Mouse (Mus musculus) CH12.LX (cell line): ENCODE measurements around the gene Col20a1. TPM values are rescaled to one million over a fixed set of nuclear protein-coding genes. Genes with fewer than 3 reads are reported as not detected.

ENCODE experiments used
- DNase-seq: peaks from one replicate; pipeline ENCODE4 v3.0.0-alpha.2; 2013; ENCODE audit errors: extremely low read depth
- H3K27ac ChIP-seq: 2 replicates; pipeline ENCODE4 v1.5.1; 2012; ENCODE audit warnings: low read depth, mild to moderate bottlenecking, control low read depth, moderate library complexity; ENCODE audit not compliant: insufficient read depth
- H3K27me3 ChIP-seq: replicated peaks from 2 replicates; pipeline ENCODE3; 2012; ENCODE audit warnings: inconsistent platforms
- H3K36me3 ChIP-seq, 2 experiments: replicated peaks in 1 of 2; 2 replicates each; pipeline versions ENCODE3 to v1.6.1; 2012; ENCODE audit warnings: inconsistent platforms in 1 of 2, low read length in 1 of 2, mild to moderate bottlenecking in 1 of 2, mixed read lengths in 1 of 2, moderate library complexity in 1 of 2; ENCODE audit not compliant: control insufficient read depth in 1 of 2, insufficient read depth in 1 of 2
- H3K4me1 ChIP-seq, 2 experiments: 2 replicates each; pipeline ENCODE4 v1.6.1; 2012; ENCODE audit warnings: inconsistent platforms in 1 of 2, moderate library complexity in 1 of 2; ENCODE audit not compliant: insufficient read depth in 2 of 2, control insufficient read depth in 1 of 2
- H3K4me2 ChIP-seq: 2 replicates; pipeline ENCODE4 v1.6.1; 2012; ENCODE audit warnings: low read depth, mild to moderate bottlenecking, control low read depth; ENCODE audit not compliant: poor library complexity, insufficient read depth, severe bottlenecking
- H3K4me3 ChIP-seq, 3 experiments: fragments of 150-350 bp in 1 of 3; sonication (generic) in 1 of 3; replicated peaks in 1 of 3; 2 replicates each; pipeline versions ENCODE3 to v1.5.1; 2011 to 2012; ENCODE audit warnings: low read depth in 2 of 3, low read length in 2 of 3, mild to moderate bottlenecking in 2 of 3, moderate library complexity in 2 of 3, control low read depth in 1 of 3, improper control_type of control experiment in 1 of 3, inconsistent platforms in 1 of 3, mixed read lengths in 1 of 3; ENCODE audit not compliant: poor library complexity in 1 of 3
- H3K79me2 ChIP-seq: replicated peaks from 2 replicates; pipeline ENCODE4 v1.6.1; 2012; ENCODE audit warnings: mild to moderate bottlenecking, moderate library complexity; ENCODE audit not compliant: control insufficient read depth, poor library complexity, insufficient read depth, severe bottlenecking; ENCODE audit errors: extremely low read depth
- H3K9ac ChIP-seq: 2 replicates; pipeline ENCODE4 v1.6.1; 2012; ENCODE audit warnings: low read depth, mild to moderate bottlenecking, control low read depth, moderate library complexity; ENCODE audit not compliant: insufficient read depth
- H3K9me3 ChIP-seq: replicated peaks from 2 replicates; pipeline ENCODE3; 2012; ENCODE audit warnings: low read length, inconsistent platforms, mixed read lengths
- BHLHE40 ChIP-seq: IDR thresholded peaks from 2 replicates; pipeline ENCODE4 v1.6.1; 2011; ENCODE audit warnings: mild to moderate bottlenecking, low read depth, low read length, improper control_type of control experiment
- CTCF ChIP-seq, 2 experiments: IDR thresholded peaks in 1 of 2; conservative IDR thresholded peaks in 1 of 2; 2 replicates each; pipeline ENCODE4 v1.5.1; 2011 to 2012; ENCODE audit warnings: low read depth in 2 of 2, low read length in 2 of 2, improper control_type of control experiment in 1 of 2, inconsistent platforms in 1 of 2, mild to moderate bottlenecking in 1 of 2, moderate library complexity in 1 of 2
- E2F4 ChIP-seq: IDR thresholded peaks from 2 replicates; pipeline ENCODE4 v1.6.1; 2011; ENCODE audit warnings: low read depth, low read length, improper control_type of control experiment; ENCODE audit not compliant: insufficient replicate concordance
- EP300 ChIP-seq: IDR thresholded peaks from 2 replicates; pipeline ENCODE4 v1.6.1; 2011; ENCODE audit warnings: low read length, improper control_type of control experiment
- ETS1 ChIP-seq: conservative IDR thresholded peaks from 2 replicates; pipeline ENCODE4 v1.6.1; 2012; ENCODE audit warnings: low read depth, mild to moderate bottlenecking, inconsistent platforms, low read length, improper control_type of control experiment, moderate library complexity
- GABPA ChIP-seq: IDR thresholded peaks from 2 replicates; pipeline ENCODE4 v1.6.1; 2012; ENCODE audit warnings: low read depth, low read length, improper control_type of control experiment, inconsistent platforms; ENCODE audit not compliant: insufficient replicate concordance
- HCFC1 ChIP-seq: IDR thresholded peaks from 2 replicates; pipeline ENCODE4 v1.6.1; 2012; ENCODE audit warnings: low read depth, mild to moderate bottlenecking, inconsistent platforms, low read length, improper control_type of control experiment
- JUND ChIP-seq: conservative IDR thresholded peaks from 2 replicates; pipeline ENCODE4 v1.6.1; 2011; ENCODE audit warnings: low read depth, low read length, improper control_type of control experiment
- MEF2A ChIP-seq: IDR thresholded peaks from 2 replicates; pipeline ENCODE4 v1.6.1; 2014; ENCODE audit warnings: low read depth, mild to moderate bottlenecking, inconsistent platforms, low read length, improper control_type of control experiment, borderline replicate concordance
- NELFE ChIP-seq: IDR thresholded peaks from 2 replicates; pipeline ENCODE4 v1.6.1; 2011; ENCODE audit warnings: low read depth, low read length, improper control_type of control experiment
- NRF1 ChIP-seq: IDR thresholded peaks from 2 replicates; pipeline ENCODE4 v1.6.1; 2014; ENCODE audit warnings: low read depth, mild to moderate bottlenecking, inconsistent platforms, low read length, improper control_type of control experiment, moderate library complexity
- PAX5 ChIP-seq: IDR thresholded peaks from 2 replicates; pipeline ENCODE4 v1.6.1; 2012; ENCODE audit warnings: low read length, inconsistent platforms, mixed read lengths
- RAD21 ChIP-seq: IDR thresholded peaks from 2 replicates; pipeline ENCODE4 v1.6.1; 2011; ENCODE audit warnings: low read depth, mild to moderate bottlenecking, low read length, improper control_type of control experiment, moderate library complexity
- SIN3A ChIP-seq: IDR thresholded peaks from 2 replicates; pipeline ENCODE4 v1.6.1; 2012; ENCODE audit warnings: low read length, improper control_type of control experiment, inconsistent platforms
- UBTF ChIP-seq: IDR thresholded peaks from 2 replicates; pipeline ENCODE4 v1.6.1; 2012; ENCODE audit warnings: low read depth, mild to moderate bottlenecking, inconsistent platforms, low read length, improper control_type of control experiment, moderate library complexity
- USF1 ChIP-seq: IDR thresholded peaks from 2 replicates; pipeline ENCODE4 v1.6.1; 2014; ENCODE audit warnings: low read depth, mild to moderate bottlenecking, inconsistent platforms, low read length, improper control_type of control experiment
- USF2 ChIP-seq: conservative IDR thresholded peaks from 2 replicates; pipeline ENCODE4 v1.6.1; 2011; ENCODE audit warnings: low read depth, low read length, improper control_type of control experiment
- ZC3H11A ChIP-seq: IDR thresholded peaks from 2 replicates; pipeline ENCODE4 v1.6.1; 2012; ENCODE audit warnings: low read depth, mild to moderate bottlenecking, inconsistent platforms, low read length, improper control_type of control experiment
- ZMIZ1 ChIP-seq: IDR thresholded peaks from 2 replicates; pipeline ENCODE4 v1.6.1; 2012; ENCODE audit warnings: low read depth, mild to moderate bottlenecking, inconsistent platforms, low read length, improper control_type of control experiment
- dilution Hi-C: fragments of 300-500 bp; cut with MboI; formaldehyde crosslinking; loops from 2 replicates; pipeline ENCODE4 v1.14.3; 2020; ENCODE audit warnings: low sequenced_read_pairs; ENCODE audit not compliant: extremely low pct_unique_long_range_greater_than_20kb, extremely low pct_ligation_motif_present
- in situ Hi-C: fragments of 300-500 bp; cut with MboI; formaldehyde crosslinking; loops from 3 replicates; pipeline ENCODE4 v1.14.3; 2019; ENCODE audit warnings: low sequenced_read_pairs, low pct_ligation_motif_present, low pct_unique_long_range_greater_than_20kb, mixed read lengths
- polyA plus RNA-seq: library from polyadenylated mRNA; unstranded; fragments of >175 nt; gene quantifications from 2 replicates; pipeline ENCODE4 v1.2.1, GENCODE M21; 2012; ENCODE audit warnings: low read depth; ENCODE audit not compliant: insufficient read length
- total RNA-seq, 2 experiments: library from RNA; depleted of rRNA; stranded (reverse); fragments of 300-350 nt in 1 of 2; fragments of >200 nt in 1 of 2; gene quantifications; 2 replicates each; pipeline ENCODE4 v1.2.3; 2012 to 2014

Gene Col20a1
- total and polyA plus RNA-seq, 3 experiments: 0.52 to 2.2 (median 0.68) TPM

- H3K4me2 ChIP-seq: no peak overlapping the region
- H3K79me2 ChIP-seq: no peaks in the 10 kb centered on the region
- dilution Hi-C loops: no loop called here
- H3K9me3 ChIP-seq: no peaks in the 10 kb centered on the region
- H3K9ac ChIP-seq: no peak overlapping the region
- TF ChIP-seq HCFC1: no peak
- TF ChIP-seq BHLHE40: no peak
- no peak for TF ChIP-seq EP300
- TF ChIP-seq ZC3H11A: no peak
- TF ChIP-seq UBTF: no peak
- TF ChIP-seq JUND: no peak
- TF ChIP-seq E2F4: no peak
- TF ChIP-seq ZMIZ1: no peak
- TF ChIP-seq MEF2A: no peak
- no peak overlapping the region for H3K4me3 ChIP-seq
- no peaks in the 10 kb centered on the region for H3K27me3 ChIP-seq
- DNase-seq: no peak
- H3K4me1 ChIP-seq: no peaks in the 10 kb centered on the region
- H3K36me3 ChIP-seq: peaks cover 68 to 97% of the 10 kb centered on the region in 2 experiments
- in situ Hi-C loops: no loop called here
- H3K27ac ChIP-seq: no peak overlapping the region
Observed at GRCm38 (mm10) chr2:180981133-180981532, 5.2 kb upstream of the Col20a1 start.

- H3K36me3 ChIP-seq: peaks cover 27 to 56% of the 10 kb centered on the region in 2 experiments
- dilution Hi-C loops: no loop called here
- no peaks in the 10 kb centered on the region for H3K9me3 ChIP-seq
- no peak overlapping the region for H3K4me3 ChIP-seq
- no peaks in the 10 kb centered on the region for H3K27me3 ChIP-seq
- TF ChIP-seq NELFE: no peak
- TF ChIP-seq SIN3A: no peak
- no peak for TF ChIP-seq USF2
- no peak for TF ChIP-seq PAX5
- no peak for TF ChIP-seq E2F4
- TF ChIP-seq NRF1: no peak
- no peak for TF ChIP-seq ZC3H11A
- TF ChIP-seq BHLHE40: no peak
- no peak for TF ChIP-seq USF1
- TF ChIP-seq ETS1: no peak
- TF ChIP-seq RAD21: no peak
- no peak for TF ChIP-seq EP300
- TF ChIP-seq GABPA: no peak
- no peak for TF ChIP-seq JUND
- TF ChIP-seq CTCF (conservative IDR thresholded peaks at IDR 0.05 in 1 of 2, IDR thresholded peaks at IDR 0.05 in 1 of 2; ENCODE audit: low read depth in 2 of 2, low read length in 2 of 2): no peak
- in situ Hi-C loops: no loop called here
- no peak overlapping the region for H3K9ac ChIP-seq
- no peak overlapping the region for H3K27ac ChIP-seq
- no peak overlapping the region for H3K4me2 ChIP-seq
- no peaks in the 10 kb centered on the region for H3K4me1 ChIP-seq
- no peak for DNase-seq
- H3K79me2 ChIP-seq: no peaks in the 10 kb centered on the region
Observed at GRCm38 (mm10) chr2:180985635-180986034, 700 bp upstream of the Col20a1 start.
